Mouse (Mus musculus) kidney, embryonic 14.5 days (tissue): ENCODE measurements around the gene Colq. TPM values are rescaled to one million over a fixed set of nuclear protein-coding genes. Genes with fewer than 3 reads are reported as not detected.

Experiments
- ATAC-seq: fragments of 200-750 bp; cut with Nextera tagmentation; 2 replicates; pipeline ENCODE4 v1.8.0; 2017; ENCODE audit warnings: moderate number of reproducible peaks, mild to moderate bottlenecking, moderate TSS enrichment, moderate library complexity; ENCODE audit not compliant: low FRiP score, low TSS enrichment
- H3K27ac ChIP-seq: fragments of 300-500 bp; sonication (generic); 2 replicates; pipeline ENCODE4 v1.5.1; 2014; ENCODE audit warnings: low read depth, mild to moderate bottlenecking, low read length, moderate library complexity, mixed read lengths
- H3K27me3 ChIP-seq: fragments of 300-500 bp; sonication (generic); 2 replicates; pipeline ENCODE4 v1.6.1; 2014; ENCODE audit warnings: mild to moderate bottlenecking, low read length; ENCODE audit not compliant: control insufficient read depth, insufficient read depth
- H3K36me3 ChIP-seq: fragments of 300-500 bp; sonication (generic); 2 replicates; pipeline ENCODE4 v1.6.1; 2014; ENCODE audit warnings: low read length, mixed read lengths; ENCODE audit not compliant: control insufficient read depth, insufficient read depth
- H3K4me1 ChIP-seq: fragments of 300-500 bp; sonication (generic); 2 replicates; pipeline ENCODE4 v1.6.1; 2014; ENCODE audit warnings: low read length, mixed read lengths; ENCODE audit not compliant: control insufficient read depth, insufficient read depth
- H3K4me2 ChIP-seq: fragments of 300-500 bp; sonication (generic); replicated peaks from 2 replicates; pipeline ENCODE4 v1.6.1; 2014; ENCODE audit warnings: low read depth, mild to moderate bottlenecking, low read length
- H3K4me3 ChIP-seq: fragments of 300-500 bp; sonication (generic); 2 replicates; pipeline ENCODE4 v1.5.1; 2014; ENCODE audit warnings: mild to moderate bottlenecking, low read length
- H3K9ac ChIP-seq: fragments of 300-500 bp; sonication (generic); 2 replicates; pipeline ENCODE4 v1.6.1; 2014; ENCODE audit warnings: low read depth, mild to moderate bottlenecking, low read length, moderate library complexity
- H3K9me3 ChIP-seq: fragments of 300-500 bp; sonication (generic); 2 replicates; pipeline ENCODE4 v1.6.1; 2016; ENCODE audit warnings: low read length; ENCODE audit not compliant: control insufficient read depth
- WGBS: fragments of 180-500 bp; shearing (Covaris S2); extraction: QIAGEN DNeasy Blood & Tissue Kit; methylation state at CpG from one replicate; pipeline ENCODE4 v1.1.7; 2014; 5-methylcytosine and 5-hydroxymethylcytosine counted together
- polyA plus RNA-seq: library from polyadenylated mRNA; unstranded; fragments of >200 nt; fragmentation: Nextera tagmentation; extraction: Ambion mirVana; gene quantifications from 2 replicates; pipeline ENCODE4 v1.2.1, GENCODE M21; 2014

The Colq gene
- polyA plus RNA-seq, 1 experiment from 2014 or later: 3.2 TPM

GRCm38 (mm10) chr14:31555963-31556434 is 35.1 kb downstream of the Colq start:
- 39% methylated on average over 14 of the region's 14 CpGs for WGBS
- Histone ChIP-seq H3K27me3 (no peaks in the 10 kb centered on the region), H3K9ac (no peak overlapping the region), H3K4me2 (no peak overlapping the region), H3K27ac (no peak overlapping the region), H3K4me3 (no peak overlapping the region), H3K4me1 (peaks cover 11% of the 10 kb centered on the region; the same call in 1 of the 2 replicates), H3K9me3 (no peaks in the 10 kb centered on the region), H3K36me3 (no peaks in the 10 kb centered on the region)
- ATAC-seq: peak; percentile 62; the same call in 1 of the 2 replicates

- Histone ChIP-seq H3K27me3 (no peaks in the 10 kb centered on the region), H3K27ac (no peak overlapping the region), H3K4me1 (peaks cover 6% of the 10 kb centered on the region; the same call in 1 of the 2 replicates), H3K4me2 (no peak overlapping the region), H3K9me3 (no peaks in the 10 kb centered on the region), H3K9ac (no peak overlapping the region), H3K36me3 (no peaks in the 10 kb centered on the region), H3K4me3 (no peak overlapping the region)
- ATAC-seq: no peak
- WGBS: 90% methylated on average over 7 of the region's 7 CpGs
Observed at GRCm38 (mm10) chr14:31555021-31555420, 36.1 kb downstream of the Colq start.

GRCm38 (mm10) chr14:31543885-31544442 is 47.2 kb downstream of the Colq start:
- Histone ChIP-seq H3K27ac (no peak overlapping the region), H3K9me3 (no peaks in the 10 kb centered on the region), H3K4me1 (no peaks in the 10 kb centered on the region), H3K36me3 (no peaks in the 10 kb centered on the region), H3K9ac (no peak overlapping the region), H3K4me2 (no peak overlapping the region), H3K4me3 (no peak overlapping the region), H3K27me3 (no peaks in the 10 kb centered on the region)
- 76% methylated on average over 11 of the region's 11 CpGs for WGBS
- ATAC-seq: no peak

GRCm38 (mm10) chr14:31537298-31537697 is 53.8 kb downstream of the Colq start:
- Histone ChIP-seq H3K4me1 (no peaks in the 10 kb centered on the region), H3K27me3 (no peaks in the 10 kb centered on the region), H3K4me3 (no peak overlapping the region), H3K4me2 (no peak overlapping the region), H3K9me3 (no peaks in the 10 kb centered on the region), H3K36me3 (no peaks in the 10 kb centered on the region), H3K27ac (no peak overlapping the region), H3K9ac (no peak overlapping the region)
- ATAC-seq: 0 out of 2 replicates have a peak, but pooled peaks have one; percentile 20
- WGBS: 59% methylated on average over 6 of the region's 6 CpGs

- Histone ChIP-seq H3K4me2 (no peak overlapping the region), H3K9ac (no peak overlapping the region), H3K27me3 (no peaks in the 10 kb centered on the region), H3K9me3 (no peaks in the 10 kb centered on the region), H3K27ac (no peak overlapping the region; the same call in 1 of the 2 replicates), H3K4me1 (no peaks in the 10 kb centered on the region), H3K4me3 (no peak overlapping the region), H3K36me3 (no peaks in the 10 kb centered on the region)
- WGBS: 66% methylated on average over 3 of the region's 3 CpGs
- no peak for ATAC-seq
Observed at GRCm38 (mm10) chr14:31532656-31533055, 58.5 kb downstream of the Colq start.

GRCm38 (mm10) chr14:31531506-31532148 is 59.5 kb downstream of the Colq start:
- ATAC-seq: no peak

GRCm38 (mm10) chr14:31530847-31531246 is 60.3 kb downstream of the Colq start:
- Histone ChIP-seq H3K36me3 (no peaks in the 10 kb centered on the region), H3K9me3 (no peaks in the 10 kb centered on the region), H3K9ac (no peak overlapping the region), H3K4me1 (no peaks in the 10 kb centered on the region), H3K4me2 (no peak overlapping the region), H3K4me3 (no peak overlapping the region), H3K27ac (no peak overlapping the region), H3K27me3 (no peaks in the 10 kb centered on the region)
- no peak for ATAC-seq
- 83% methylated on average over 4 of the region's 4 CpGs for WGBS

More at GRCm38 (mm10) chr14:31531506-31532148, 59.5 kb downstream of the Colq start:
- no peaks in the 10 kb centered on the region for H3K27me3 ChIP-seq
- H3K4me1 ChIP-seq: no peaks in the 10 kb centered on the region
- WGBS: 44% methylated on average over 12 of the region's 12 CpGs
- H3K4me2 ChIP-seq: no peak overlapping the region
- no peak overlapping the region for H3K9ac ChIP-seq
- H3K36me3 ChIP-seq: no peaks in the 10 kb centered on the region
- no peaks in the 10 kb centered on the region for H3K9me3 ChIP-seq
- H3K4me3 ChIP-seq: no peak overlapping the region
- peak overlapping the region; percentile 20; the same call in 1 of the 2 replicates for H3K27ac ChIP-seq

- Histone ChIP-seq H3K27ac (no peak overlapping the region), H3K27me3 (no peaks in the 10 kb centered on the region), H3K9ac (no peak overlapping the region), H3K4me2 (no peak overlapping the region), H3K9me3 (no peaks in the 10 kb centered on the region), H3K4me1 (no peaks in the 10 kb centered on the region), H3K4me3 (no peak overlapping the region), H3K36me3 (no peaks in the 10 kb centered on the region)
- 77% methylated on average over 7 of the region's 7 CpGs for WGBS
- ATAC-seq: no peak
Observed at GRCm38 (mm10) chr14:31525040-31525810, 65.9 kb downstream of the Colq start.

GRCm38 (mm10) chr14:31521318-31521717 is 69.8 kb downstream of the Colq start:
- no peaks in the 10 kb centered on the region for H3K27me3 ChIP-seq
- H3K9ac ChIP-seq: no peak overlapping the region
- WGBS: 40% methylated on average over 2 of the region's 2 CpGs
- H3K36me3 ChIP-seq: no peaks in the 10 kb centered on the region
- no peaks in the 10 kb centered on the region for H3K9me3 ChIP-seq
- no peaks in the 10 kb centered on the region for H3K4me1 ChIP-seq
- H3K4me2 ChIP-seq: no peak overlapping the region
- no peak overlapping the region for H3K27ac ChIP-seq
- no peak for ATAC-seq
- H3K4me3 ChIP-seq: no peak overlapping the region
